Mouse (Mus musculus): ENCODE measurements around the gene Frmd4b.

DNA sequence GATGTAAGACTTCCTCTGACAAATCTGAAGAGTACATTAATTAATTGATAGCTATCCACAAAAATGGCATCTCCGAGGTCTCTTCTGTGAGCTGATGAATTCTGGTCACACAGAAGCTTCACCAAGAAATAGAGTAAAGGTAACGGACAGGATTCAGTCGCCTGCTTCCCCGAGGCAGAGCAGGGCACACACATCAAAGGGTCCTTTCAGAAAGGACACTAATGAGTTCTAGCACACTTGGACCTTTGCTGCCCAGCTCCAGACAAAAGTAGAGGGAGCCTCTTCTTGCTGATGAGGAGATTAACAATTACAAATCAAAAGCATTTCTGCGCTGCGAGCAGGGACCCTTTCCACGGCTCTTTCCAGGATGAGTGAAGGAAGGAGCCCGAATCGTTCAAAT lies 159.0 kb downstream of the Frmd4b start:
- TF ChIP-seq POLR2A (IDR thresholded peaks at IDR 0.05; ENCODE audit: extremely low read depth, insufficient read depth, low read length): no peak
- no peak for TF ChIP-seq CTCF (IDR thresholded peaks at IDR 0.05; ENCODE audit: low read depth, low read length)

Data from liver, adult 2 months (tissue).